Mouse (Mus musculus) brain, embryonic 18.5 days (tissue): ENCODE measurements around the gene ccdc198.
A peak's percentile ranks its signal among the peaks of the same experiment; 100 is the strongest.

Source experiments
- DNase-seq: peaks from one replicate; pipeline ENCODE4 v3.0.0-alpha.2; 2012; ENCODE audit warnings: low read depth, low spot score

Gene ccdc198

GRCm38 (mm10) chr14:49197031-49197527, 48.2 kb downstream of the ccdc198 start:
- no peak for DNase-seq

GRCm38 (mm10) chr14:49186270-49186669, 59.0 kb downstream of the ccdc198 start:
- DNase-seq = no peak

- no peak for DNase-seq
These were observed 65.5 kb downstream of the ccdc198 start for GRCm38 (mm10) chr14:49179736-49180135.

- no peak for DNase-seq
These were observed 71.8 kb downstream of the ccdc198 start for GRCm38 (mm10) chr14:49173290-49174135.

GRCm38 (mm10) chr14:49172582-49172988, 72.7 kb downstream of the ccdc198 start:
- no peak for DNase-seq

GRCm38 (mm10) chr14:49171867-49172581, 73.2 kb downstream of the ccdc198 start, which contains the start of gene Naa30:
Gene Naa30 (plus strand): TSS chr14:49172226.
- peak; percentile 77 for DNase-seq

DNA sequence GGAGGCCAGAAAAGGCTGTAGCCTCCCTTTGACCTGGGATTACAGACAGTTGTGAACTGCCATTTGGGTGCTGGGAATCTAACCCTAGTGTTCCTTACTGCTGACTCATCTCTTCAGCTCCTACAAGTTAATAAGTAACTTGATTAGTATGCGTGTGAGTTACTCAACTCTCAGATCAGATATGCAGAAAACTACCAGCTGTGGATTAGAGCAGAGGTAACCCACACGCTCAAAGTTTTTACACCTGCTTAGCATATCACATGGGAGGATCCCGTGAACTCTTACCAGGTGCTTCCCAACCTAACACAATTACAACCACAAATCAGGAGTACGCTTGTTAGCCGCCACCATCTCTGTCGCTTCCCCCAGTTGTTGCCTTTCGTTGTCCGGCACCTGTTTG, 74.0 kb downstream of the ccdc198 start:
- DNase-seq = no peak
